Mouse (Mus musculus): Measurements from ENCODE around the gene Ugp2.
"Not testable (repeated sequence)": the region's sequence is repeated elsewhere in the genome, so short reads cannot be mapped to it uniquely, and the experiment has no call there.

Gene Ugp2

GRCm38 (mm10) chr11:21332639-21333295 is 38.2 kb downstream of the Ugp2 start:
- no peak for DNase-seq (ENCODE audit: low spot score)

GRCm38 (mm10) chr11:21328141-21328540 is 42.9 kb downstream of the Ugp2 start:
- no peak for DNase-seq (ENCODE audit: low spot score)

GRCm38 (mm10) chr11:21327486-21327885 is 43.5 kb downstream of the Ugp2 start:
- DNase-seq (ENCODE audit: low spot score): no peak

- DNase-seq (ENCODE audit: low spot score): no peak
These were observed 44.2 kb downstream of the Ugp2 start for GRCm38 (mm10) chr11:21326770-21327169.

GRCm38 (mm10) chr11:21325781-21326180 is 45.2 kb downstream of the Ugp2 start:
- DNase-seq (ENCODE audit: low spot score): no peak

- DNase-seq (ENCODE audit: low spot score): no peak
These were observed 48.7 kb downstream of the Ugp2 start for GRCm38 (mm10) chr11:21322349-21322748.

GRCm38 (mm10) chr11:21321577-21321976 is 49.4 kb downstream of the Ugp2 start:
- DNase-seq (ENCODE audit: low spot score): no peak

- DNase-seq (ENCODE audit: low spot score): no peak
These were observed 56.9 kb downstream of the Ugp2 start for GRCm38 (mm10) chr11:21313922-21314657.

GRCm38 (mm10) chr11:21309516-21309915 is 61.5 kb downstream of the Ugp2 start:
- no peak for DNase-seq (ENCODE audit: low spot score)

- no peak for DNase-seq (ENCODE audit: low spot score)
These were observed 62.9 kb downstream of the Ugp2 start for GRCm38 (mm10) chr11:21308119-21308518.

- DNase-seq (ENCODE audit: low spot score): no peak
These were observed 63.8 kb downstream of the Ugp2 start for GRCm38 (mm10) chr11:21307078-21307668.

- DNase-seq (ENCODE audit: low spot score): no peak
These were observed 67.4 kb downstream of the Ugp2 start for GRCm38 (mm10) chr11:21303619-21304018.

- no peak for DNase-seq (ENCODE audit: low spot score)
These were observed 75.5 kb downstream of the Ugp2 start for GRCm38 (mm10) chr11:21295486-21295885.

- not testable (repeated sequence) for DNase-seq (ENCODE audit: low spot score)
These were observed 82.8 kb downstream of the Ugp2 start for GRCm38 (mm10) chr11:21288153-21288552.

GRCm38 (mm10) chr11:21286391-21286790 is 84.6 kb downstream of the Ugp2 start:
- no peak for DNase-seq (ENCODE audit: low spot score)

- no peak for DNase-seq (ENCODE audit: low spot score)
These were observed 94.8 kb downstream of the Ugp2 start for GRCm38 (mm10) chr11:21276151-21276550.

Measured in MN1 (cell line).